Mouse (Mus musculus): ENCODE data around the gene Ahctf1. TPM values are rescaled to one million over a fixed set of nuclear protein-coding genes. Genes with fewer than 3 reads are reported as not detected.
"Not testable (repeated sequence)": the region's sequence is repeated elsewhere in the genome, so short reads cannot be mapped to it uniquely, and the experiment has no call there.

The Ahctf1 gene
- polyA plus RNA-seq, 1 experiment = 10.5 TPM

DNA sequence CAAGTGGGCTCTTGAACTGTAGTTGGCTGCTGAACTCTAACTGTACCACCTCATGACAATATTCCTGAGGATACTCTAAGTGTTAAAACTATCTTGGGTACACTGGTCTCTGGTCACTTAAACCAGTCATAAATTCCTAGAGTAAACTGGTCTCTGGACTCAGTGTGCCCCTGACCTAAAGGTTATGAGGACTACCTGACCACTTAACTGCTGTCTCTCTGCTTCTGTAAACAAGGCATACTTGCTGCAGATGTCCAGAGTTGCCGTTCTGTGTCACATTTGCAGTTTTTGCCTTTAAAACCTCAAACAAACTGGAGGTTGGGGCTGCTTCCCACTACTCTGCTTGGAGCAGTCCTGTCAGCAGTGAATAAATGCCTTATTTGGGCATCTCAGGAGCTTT is 30.1 kb upstream of the Ahctf1 start:
- Histone ChIP-seq H3K27me3 (replicated peaks) (peaks cover 5% of the 10 kb centered on the region), H3K36me3 (replicated peaks; ENCODE audit: low read length) (no peaks in the 10 kb centered on the region), H3K4me3 (replicated peaks) (no peak overlapping the region), H3K4me1 (peaks cover 50% of the 10 kb centered on the region), H3K9me3 (peaks cover 13% of the 10 kb centered on the region)
- TF ChIP-seq FLI1 (IDR thresholded peaks at IDR 0.05; ENCODE audit: low read length) (no peak), GATA1 (IDR thresholded peaks at IDR 0.05; ENCODE audit: borderline replicate concordance, low read length) (no peak)

- Histone ChIP-seq H3K9me3 (peaks cover 13% of the 10 kb centered on the region), H3K4me1 (peaks cover 56% of the 10 kb centered on the region), H3K27me3 (replicated peaks) (peaks cover 8% of the 10 kb centered on the region), H3K36me3 (replicated peaks; ENCODE audit: low read length) (no peaks in the 10 kb centered on the region), H3K4me3 (replicated peaks) (peak overlapping the region; percentile 25)
- TF ChIP-seq GATA1 (IDR thresholded peaks at IDR 0.05; ENCODE audit: borderline replicate concordance, low read length) (no peak), FLI1 (IDR thresholded peaks at IDR 0.05; ENCODE audit: low read length) (no peak)
Observed at GRCm38 (mm10) chr1:179832710-179833240, 29.3 kb upstream of the Ahctf1 start.

DNA sequence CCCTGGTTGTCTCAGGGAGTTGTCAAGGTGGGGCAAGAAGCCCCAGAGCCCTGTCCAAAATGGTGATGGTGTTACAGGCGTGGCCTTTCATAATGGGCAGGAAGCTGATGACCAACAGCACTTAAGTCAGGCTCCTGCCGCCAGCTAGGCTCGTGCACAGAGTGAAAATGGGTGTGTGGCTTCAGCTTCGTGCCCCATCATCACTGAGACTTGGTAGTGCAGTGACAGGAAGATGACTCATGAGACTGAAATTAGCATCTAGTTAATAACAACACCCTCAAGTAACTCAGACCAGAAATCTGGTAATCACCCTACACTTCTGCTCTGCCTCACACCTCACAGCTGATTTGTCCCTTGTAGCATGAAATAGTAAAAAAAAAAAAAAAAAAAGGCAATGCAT is 25.4 kb upstream of the Ahctf1 start:
- TF ChIP-seq GATA1 (IDR thresholded peaks at IDR 0.05; ENCODE audit: borderline replicate concordance, low read length) = no peak
- TF ChIP-seq FLI1 (IDR thresholded peaks at IDR 0.05; ENCODE audit: low read length) = no peak
- peaks cover 50% of the 10 kb centered on the region for H3K4me1 ChIP-seq
- H3K4me3 ChIP-seq (replicated peaks) = peak overlapping the region; percentile 74
- no peaks in the 10 kb centered on the region for H3K36me3 ChIP-seq (replicated peaks; ENCODE audit: low read length)
- H3K9me3 ChIP-seq = no peaks in the 10 kb centered on the region
- peaks cover 8% of the 10 kb centered on the region for H3K27me3 ChIP-seq (replicated peaks)

GRCm38 (mm10) chr1:179828051-179828450 is 24.6 kb upstream of the Ahctf1 start:
- peaks cover 8% of the 10 kb centered on the region for H3K27me3 ChIP-seq (replicated peaks)

DNA sequence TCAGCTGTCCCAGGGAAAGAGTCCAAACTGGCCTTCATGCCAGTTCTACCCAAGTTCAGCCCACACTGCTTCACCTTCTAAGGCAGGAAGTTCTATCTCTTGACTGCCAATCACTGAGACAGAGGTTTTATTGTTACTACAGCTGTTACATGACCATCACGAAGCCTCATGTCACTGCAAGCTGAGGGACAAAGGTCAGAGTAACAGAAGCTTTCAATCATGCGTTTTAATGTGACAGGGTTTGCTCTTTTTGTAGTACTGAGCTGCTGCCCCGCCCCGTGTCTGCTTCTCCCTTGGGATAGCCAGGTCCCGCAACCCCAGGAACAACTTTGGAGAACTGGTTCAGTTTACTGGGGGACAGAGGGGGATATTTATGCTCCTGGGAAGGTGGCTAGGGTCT is 21.1 kb upstream of the Ahctf1 start:
- Histone ChIP-seq H3K36me3 (replicated peaks; ENCODE audit: low read length) (no peaks in the 10 kb centered on the region), H3K4me3 (replicated peaks) (no peak overlapping the region), H3K27me3 (replicated peaks) (peaks cover 3% of the 10 kb centered on the region), H3K9me3 (peaks cover 8% of the 10 kb centered on the region), H3K4me1 (peaks cover 39% of the 10 kb centered on the region)
- TF ChIP-seq GATA1 (IDR thresholded peaks at IDR 0.05; ENCODE audit: borderline replicate concordance, low read length) (no peak), FLI1 (IDR thresholded peaks at IDR 0.05; ENCODE audit: low read length) (no peak)

More at GRCm38 (mm10) chr1:179828051-179828450, 24.6 kb upstream of the Ahctf1 start:
- Histone ChIP-seq H3K36me3 (replicated peaks; ENCODE audit: low read length) (no peaks in the 10 kb centered on the region), H3K4me1 (peaks cover 49% of the 10 kb centered on the region), H3K9me3 (no peaks in the 10 kb centered on the region), H3K4me3 (replicated peaks) (no peak overlapping the region)
- TF ChIP-seq FLI1 (IDR thresholded peaks at IDR 0.05; ENCODE audit: low read length) (no peak), GATA1 (IDR thresholded peaks at IDR 0.05; ENCODE audit: borderline replicate concordance, low read length) (no peak)

DNA sequence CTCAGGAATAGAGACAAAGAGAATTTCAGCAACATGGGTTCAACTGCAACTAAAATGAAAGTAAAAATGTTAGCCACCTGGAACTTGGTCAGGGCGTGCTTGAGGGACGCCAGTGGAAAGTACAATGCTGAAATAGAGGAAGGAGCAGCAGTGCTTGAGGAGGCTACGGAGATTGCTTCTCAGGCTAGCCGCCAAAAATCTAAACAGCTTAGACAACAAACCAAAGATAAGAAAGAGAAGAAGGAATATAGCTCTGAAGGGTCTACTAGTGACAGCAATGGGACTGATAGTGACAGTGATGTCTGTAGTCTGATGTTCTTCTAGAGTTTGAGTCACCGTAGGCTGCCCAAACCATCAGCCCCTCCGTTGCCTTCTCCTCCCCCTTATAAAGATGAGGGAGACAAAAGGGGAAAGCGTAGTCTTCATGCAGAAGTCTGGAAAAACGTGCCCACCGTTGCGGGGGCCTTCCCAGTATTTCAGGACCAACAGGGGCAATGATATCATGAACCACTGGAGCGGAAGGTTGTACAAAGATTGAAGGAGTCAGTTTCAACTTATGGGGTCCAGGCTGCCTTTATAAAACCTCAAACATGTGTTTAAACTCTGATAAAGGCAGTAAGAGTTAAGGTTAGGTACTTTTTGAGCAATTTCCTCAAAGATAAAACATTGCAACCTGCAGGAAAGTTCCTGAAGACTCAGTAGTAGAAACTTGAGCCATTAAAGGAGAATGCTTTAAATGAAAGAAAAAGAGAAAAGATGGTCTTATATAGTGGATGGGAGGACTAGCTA is 15.2 kb upstream of the Ahctf1 start:
- H3K4me1 ChIP-seq = peaks cover 38% of the 10 kb centered on the region
- H3K4me3 ChIP-seq (replicated peaks) = not testable (repeated sequence)

GRCm38 (mm10) chr1:179814616-179815015 is 11.1 kb upstream of the Ahctf1 start:
- Histone ChIP-seq H3K27me3 (replicated peaks) (peaks cover 2% of the 10 kb centered on the region), H3K9me3 (peaks cover 4% of the 10 kb centered on the region; the same call in 1 of the 2 replicates), H3K4me3 (replicated peaks) (peak overlapping the region; percentile 31), H3K36me3 (replicated peaks; ENCODE audit: low read length) (peaks cover 3% of the 10 kb centered on the region), H3K4me1 (peaks cover 25% of the 10 kb centered on the region)
- TF ChIP-seq GATA1 (IDR thresholded peaks at IDR 0.05; ENCODE audit: borderline replicate concordance, low read length) = no peak
- TF ChIP-seq FLI1 (IDR thresholded peaks at IDR 0.05; ENCODE audit: low read length) = no peak

More for the DNA sequence above, 15.2 kb upstream of the Ahctf1 start:
- not testable (repeated sequence) for H3K27me3 ChIP-seq (replicated peaks); H3K36me3 ChIP-seq (replicated peaks; ENCODE audit: low read length)
- H3K9me3 ChIP-seq = peaks cover 12% of the 10 kb centered on the region

GRCm38 (mm10) chr1:179813385-179813784 is 9.9 kb upstream of the Ahctf1 start:
- H3K9me3 ChIP-seq = peaks cover 4% of the 10 kb centered on the region; the same call in 1 of the 2 replicates
- peaks cover 3% of the 10 kb centered on the region for H3K36me3 ChIP-seq (replicated peaks; ENCODE audit: low read length)
- H3K4me3 ChIP-seq (replicated peaks) = no peak overlapping the region
- H3K27me3 ChIP-seq (replicated peaks) = peaks cover 2% of the 10 kb centered on the region
- peaks cover 20% of the 10 kb centered on the region for H3K4me1 ChIP-seq
- TF ChIP-seq GATA1 (IDR thresholded peaks at IDR 0.05; ENCODE audit: borderline replicate concordance, low read length) (no peak), FLI1 (IDR thresholded peaks at IDR 0.05; ENCODE audit: low read length) (no peak)

DNA sequence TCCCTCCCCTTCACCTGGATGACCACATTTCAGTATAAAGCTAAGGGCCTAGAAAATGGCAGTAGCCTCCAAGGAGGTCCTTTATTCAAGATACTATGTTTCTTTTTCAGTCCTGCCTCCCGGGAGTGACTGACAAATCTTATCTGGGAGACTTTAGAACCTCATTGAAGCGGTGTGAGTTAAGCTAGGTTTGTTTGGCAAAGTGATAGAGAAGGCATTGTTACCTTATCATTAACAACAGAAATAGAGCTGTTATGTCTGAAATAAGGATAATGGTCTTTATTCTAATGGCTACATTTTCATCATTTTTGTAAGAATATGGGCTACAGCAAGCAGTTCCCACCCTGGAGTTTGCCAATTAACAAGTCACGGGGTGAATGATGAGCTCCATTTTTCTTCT is 4.8 kb upstream of the Ahctf1 start:
- no peaks in the 10 kb centered on the region for H3K27me3 ChIP-seq (replicated peaks)
- H3K36me3 ChIP-seq (replicated peaks; ENCODE audit: low read length) = no peaks in the 10 kb centered on the region
- no peaks in the 10 kb centered on the region for H3K9me3 ChIP-seq
- H3K4me3 ChIP-seq (replicated peaks) = no peak overlapping the region
- peaks cover 22% of the 10 kb centered on the region for H3K4me1 ChIP-seq
- TF ChIP-seq FLI1 (IDR thresholded peaks at IDR 0.05; ENCODE audit: low read length) (no peak), GATA1 (IDR thresholded peaks at IDR 0.05; ENCODE audit: borderline replicate concordance, low read length) (no peak)

- Histone ChIP-seq H3K4me1 (peaks cover 22% of the 10 kb centered on the region), H3K27me3 (replicated peaks) (no peaks in the 10 kb centered on the region), H3K36me3 (replicated peaks; ENCODE audit: low read length) (no peaks in the 10 kb centered on the region), H3K4me3 (replicated peaks) (no peak overlapping the region), H3K9me3 (no peaks in the 10 kb centered on the region)
- no peak for TF ChIP-seq FLI1 (IDR thresholded peaks at IDR 0.05; ENCODE audit: low read length)
- TF ChIP-seq GATA1 (IDR thresholded peaks at IDR 0.05; ENCODE audit: borderline replicate concordance, low read length) = no peak
Observed at GRCm38 (mm10) chr1:179807468-179807867, 4.0 kb upstream of the Ahctf1 start.

Measured in megakaryocyte, embryonic 14.5 days (primary cell).